Mouse (Mus musculus) adrenal gland, adult 10 weeks (tissue): Measurements from ENCODE around the gene Hoxa3. TPM values are rescaled to one million over a fixed set of nuclear protein-coding genes. Genes with fewer than 3 reads are reported as not detected.

Experiments
- polyA plus RNA-seq: library from polyadenylated mRNA; stranded (reverse); fragments of 350-450 nt; fragmentation: Illumina TruSeq; extraction: RNeasy Lipid Tissue Mini Kit (QIAGEN cat#74804); gene quantifications from one replicate; pipeline ENCODE4 v1.2.3, GENCODE M21; 2014; ENCODE audit warnings: low read depth, low replicate concordance

Hoxa3 gene
- 3.1 TPM for polyA plus RNA-seq

GRCm38 (mm10) chr6:52213119-52213986 is at the start of gene Hoxa3, which contains the start of gene Gm28308:
Gene Hoxa3 (minus strand): TSS chr6:52213336.
Gene Gm28308 (minus strand): TSS chr6:52213339.

DNA sequence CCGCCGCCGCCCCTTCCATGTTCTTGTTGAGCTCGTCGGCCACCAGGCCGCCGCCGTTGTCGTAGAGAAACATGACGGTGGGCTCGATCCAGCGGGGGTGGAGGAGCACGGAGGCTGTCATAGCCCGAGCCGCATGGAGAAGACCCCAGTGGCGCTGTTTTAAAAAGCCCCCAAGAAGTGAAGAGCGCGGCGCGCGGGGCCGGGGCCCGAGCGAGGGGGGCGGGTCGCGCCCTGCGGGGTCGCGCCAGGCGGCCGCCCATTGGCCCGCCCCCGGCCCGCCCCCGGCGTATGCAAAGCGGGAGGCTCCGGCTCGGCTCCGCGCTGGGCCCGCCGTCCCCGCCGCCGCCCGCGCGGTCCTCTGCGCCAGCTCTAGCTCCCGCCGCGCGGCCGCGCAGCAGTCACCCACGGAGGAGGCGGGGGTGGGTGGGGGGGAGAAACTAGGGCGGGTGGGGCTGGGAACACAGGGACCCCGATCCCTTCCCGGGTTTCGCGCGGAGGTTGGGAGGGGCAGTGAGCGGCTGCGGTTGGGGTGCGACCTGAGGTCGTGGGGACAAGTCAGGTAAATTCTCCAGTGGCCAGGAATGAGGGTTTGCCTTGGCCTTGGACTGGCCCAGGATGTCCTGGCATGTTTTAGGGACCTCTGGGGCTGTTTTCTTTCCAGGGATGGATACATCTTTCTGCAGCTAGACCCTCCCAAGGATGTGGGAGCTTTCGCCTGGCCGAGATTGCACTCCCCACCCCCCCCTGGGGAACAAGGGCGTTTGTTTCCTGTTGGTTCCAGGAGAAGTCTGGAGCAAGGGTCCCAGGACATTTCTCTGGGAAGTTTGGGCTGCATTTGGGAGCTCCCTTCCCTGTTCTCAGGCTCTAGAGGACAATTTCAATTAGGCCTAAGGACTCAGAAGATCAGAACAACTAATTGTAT is 47.8 kb upstream of the Hoxa3 start, which contains the start of gene Hoxa13:
Hoxa13 (minus strand) TSS at position 227 of the 922 bp plus-strand sequence.

GRCm38 (mm10) chr6:52245757-52246142 is 32.6 kb upstream of the Hoxa3 start, which contains the start of gene Hoxa11:
Gene Hoxa11 (minus strand): TSS chr6:52245810.

GRCm38 (mm10) chr6:52240389-52241000 is 27.4 kb upstream of the Hoxa3 start, which contains the start of gene Hoxa10:
Gene Hoxa10 (minus strand): TSS chr6:52240854.

DNA sequence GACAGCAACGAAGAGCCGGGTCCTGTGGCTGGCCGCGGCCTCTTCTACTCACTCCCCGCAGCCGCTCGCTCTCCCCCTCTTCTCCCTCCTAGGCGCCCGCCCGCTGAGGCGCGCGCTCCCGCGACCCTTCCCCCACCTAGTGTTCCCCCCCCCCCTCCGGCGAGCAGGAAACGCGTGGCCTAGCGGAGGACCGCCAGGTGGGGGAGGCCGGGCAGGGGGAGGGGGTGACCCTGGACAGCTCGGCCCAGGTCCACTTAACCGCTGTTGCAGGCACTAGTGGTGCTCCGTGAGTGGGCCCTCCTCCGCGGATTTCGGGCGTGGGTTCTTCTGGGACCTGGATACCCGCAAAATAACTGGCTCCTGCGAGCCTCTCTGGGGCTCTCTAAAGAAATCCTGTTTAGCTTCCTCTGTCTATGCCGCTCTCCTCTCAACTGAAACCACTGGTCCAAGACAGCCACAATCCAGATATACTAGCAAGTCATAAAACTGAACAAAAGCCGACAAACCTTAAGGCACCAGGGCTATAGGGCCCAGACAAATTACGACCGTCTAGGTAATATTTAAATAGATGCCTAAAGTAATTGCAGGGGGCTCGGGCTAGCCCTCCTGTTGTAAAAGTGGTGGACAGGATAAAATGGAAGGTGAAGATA is 17.5 kb upstream of the Hoxa3 start, which contains the start of gene Hoxa9:
Hoxa9 (minus strand) TSS at position 574 of the 650 bp plus-strand sequence.

DNA sequence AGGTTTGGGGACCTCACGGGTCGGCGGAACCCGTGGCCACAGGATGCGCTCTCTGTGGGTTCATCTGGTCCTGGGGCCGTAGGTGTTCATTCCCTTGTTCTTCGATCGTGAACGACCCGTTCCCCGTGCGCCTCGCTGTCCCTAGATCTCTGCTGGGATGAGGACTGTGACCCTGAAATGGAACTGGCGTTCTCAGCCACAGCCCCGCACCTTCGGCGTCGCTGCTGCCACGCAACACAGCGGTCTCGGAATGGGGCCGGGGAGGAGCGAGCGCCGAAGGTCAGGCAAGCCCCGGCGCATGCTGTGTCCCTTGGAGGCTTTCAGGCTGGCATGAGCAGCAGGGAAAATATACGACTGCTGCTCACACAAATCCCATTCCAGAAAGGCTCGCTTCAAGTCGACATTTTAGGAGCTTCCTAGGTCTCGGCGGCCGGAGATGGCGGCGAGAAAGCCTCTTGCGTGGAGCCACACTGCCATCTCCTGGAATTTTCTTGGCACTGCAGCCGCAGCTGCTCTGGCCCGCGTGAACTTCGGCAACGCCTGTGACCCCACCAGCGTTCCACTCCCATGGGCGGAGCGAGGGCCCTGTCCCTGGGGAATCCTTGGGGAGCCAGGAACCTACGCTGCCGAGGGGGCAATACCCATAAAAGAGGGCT is 8.3 kb upstream of the Hoxa3 start, which contains the start of gene Hoxa7:
Hoxa7 (minus strand) TSS at position 518 of the 656 bp plus-strand sequence.

GRCm38 (mm10) chr6:52208072-52208867 is 4.9 kb downstream of the Hoxa3 start, which contains the start of gene Hoxa6:
Gene Hoxa6 (minus strand): TSS chr6:52208722.

DNA sequence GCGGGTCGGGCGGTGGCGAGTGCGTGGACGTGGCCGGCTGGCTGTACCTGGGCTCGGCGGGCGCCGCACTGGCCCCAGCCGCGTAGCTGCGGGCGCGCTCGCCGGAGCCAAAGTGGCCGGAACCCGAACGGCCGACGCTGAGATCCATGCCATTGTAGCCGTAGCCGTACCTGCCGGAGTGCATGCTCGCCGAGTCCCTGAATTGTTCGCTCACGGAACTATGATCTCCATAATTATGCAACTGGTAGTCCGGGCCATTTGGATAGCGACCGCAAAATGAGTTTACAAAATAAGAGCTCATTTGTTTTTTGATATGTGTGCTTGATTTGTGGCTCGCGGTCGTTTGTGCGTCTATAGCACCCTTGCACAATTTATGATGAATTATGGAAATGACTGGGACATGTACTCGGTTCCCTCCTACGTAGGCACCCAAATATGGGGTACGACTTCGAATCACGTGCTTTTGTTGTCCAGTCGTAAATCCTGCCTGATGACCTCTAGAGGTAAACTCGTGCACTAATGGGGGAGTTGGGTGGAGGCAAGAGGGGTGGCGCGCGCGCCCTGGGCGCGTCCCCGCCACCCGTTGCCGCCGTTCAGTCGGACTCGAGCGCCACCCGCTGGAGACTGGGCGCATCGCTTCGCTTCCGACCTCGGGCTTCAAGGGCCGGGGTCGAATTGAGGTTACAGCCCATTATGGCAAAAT is 8.9 kb downstream of the Hoxa3 start, which contains the start of gene Hoxa5:
Hoxa5 (minus strand) TSS at position 538 of the 703 bp plus-strand sequence.

GRCm38 (mm10) chr6:52190906-52191810 is 22.0 kb downstream of the Hoxa3 start, which contains the start of gene Hoxa4:
Gene Hoxa4 (minus strand): TSS chr6:52191753.

DNA sequence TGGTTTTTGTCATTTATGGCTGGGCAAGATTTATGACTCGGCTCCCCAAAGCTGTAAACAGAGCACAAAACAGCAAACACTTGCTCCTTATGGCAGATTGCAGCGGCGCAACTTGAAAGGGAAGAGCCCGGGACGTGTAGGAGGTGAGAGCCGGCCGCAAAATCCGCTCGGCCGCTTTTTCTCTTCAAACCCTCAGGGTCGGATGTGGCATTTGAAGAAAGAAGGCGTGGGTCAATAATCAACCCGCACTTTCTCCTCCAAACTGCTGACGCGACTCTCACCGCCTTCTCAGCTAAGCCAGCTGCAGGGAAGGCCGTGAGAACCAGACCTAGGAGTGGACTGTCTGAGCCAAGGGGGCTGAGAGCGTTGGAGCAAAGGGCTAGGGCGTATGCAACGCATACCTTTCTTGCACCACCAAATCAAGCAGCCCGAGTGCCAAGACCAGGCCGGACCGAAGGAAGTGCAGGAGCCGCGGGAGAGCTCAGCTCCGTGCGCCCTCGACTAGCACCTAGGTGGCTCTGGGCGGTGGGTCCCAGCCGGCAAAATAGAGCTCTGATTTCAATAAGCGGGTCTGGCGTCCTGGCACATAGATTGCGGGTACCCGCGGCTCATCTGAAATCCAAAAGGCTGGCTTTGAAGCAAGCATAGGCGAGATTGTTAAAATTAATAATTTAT is 35.9 kb downstream of the Hoxa3 start, which contains the start of gene 5730596B20Rik:
5730596B20Rik (plus strand) TSS at position 438 of the 675 bp plus-strand sequence.

DNA sequence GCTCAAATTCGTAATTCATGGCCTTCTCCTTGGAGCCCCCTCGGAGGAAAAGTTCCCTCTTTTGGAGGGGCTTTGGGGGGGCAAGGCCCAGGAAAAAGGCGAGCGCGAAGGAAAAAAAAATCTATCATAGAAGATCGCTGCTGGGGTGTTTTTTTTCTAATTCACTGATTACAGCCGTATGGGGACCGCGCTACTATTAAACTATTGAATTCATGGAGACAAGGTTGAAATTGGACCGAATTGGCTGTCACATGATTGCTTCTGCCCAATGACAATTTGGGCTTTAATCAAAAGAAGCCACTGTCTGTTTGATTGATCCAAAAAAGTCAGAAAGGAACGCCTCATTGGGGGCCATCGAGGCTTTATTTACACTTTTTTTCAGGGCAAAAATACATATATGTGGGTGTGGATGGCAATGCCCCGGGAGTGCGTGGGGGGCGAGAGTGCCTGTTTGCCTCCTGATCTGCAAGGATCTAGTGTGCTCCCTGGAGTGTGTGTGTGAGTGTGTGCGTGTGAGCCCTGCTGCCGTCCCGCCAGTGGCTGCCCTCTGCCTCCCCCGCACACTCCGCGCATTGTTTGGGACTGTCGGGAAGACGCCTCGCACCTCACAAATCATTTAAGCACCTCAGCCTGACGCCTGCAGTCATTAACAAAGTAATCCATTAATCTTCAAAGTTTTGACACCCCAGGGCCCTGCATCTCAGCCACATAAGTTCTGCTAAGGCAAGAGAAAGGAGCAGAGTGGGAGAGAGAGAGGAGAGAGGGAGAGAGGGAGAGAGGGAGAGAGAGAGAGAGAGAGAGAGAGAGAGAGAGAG is 48.3 kb downstream of the Hoxa3 start, which contains the start of gene Hoxa2:
Hoxa2 (minus strand) TSS at position 206 of the 815 bp plus-strand sequence.

GRCm38 (mm10) chr6:52158276-52159051 is 54.7 kb downstream of the Hoxa3 start, which contains the start of gene Hoxa1:
Gene Hoxa1 (minus strand): TSS chr6:52158317.

